Mouse (Mus musculus) liver, postnatal 0 days (tissue): ENCODE data around the gene Mrps25.

Source experiments
- CTCF ChIP-seq: sonication (generic); IDR thresholded peaks from 2 replicates; pipeline ENCODE4 v1.5.1; 2016; ENCODE audit warnings: antibody characterized with exemption, low read depth
- EP300 ChIP-seq: IDR thresholded peaks from 2 replicates; pipeline ENCODE4 v1.6.1; 2016; ENCODE audit warnings: antibody characterized with exemption, low read depth, mild to moderate bottlenecking

DNA sequence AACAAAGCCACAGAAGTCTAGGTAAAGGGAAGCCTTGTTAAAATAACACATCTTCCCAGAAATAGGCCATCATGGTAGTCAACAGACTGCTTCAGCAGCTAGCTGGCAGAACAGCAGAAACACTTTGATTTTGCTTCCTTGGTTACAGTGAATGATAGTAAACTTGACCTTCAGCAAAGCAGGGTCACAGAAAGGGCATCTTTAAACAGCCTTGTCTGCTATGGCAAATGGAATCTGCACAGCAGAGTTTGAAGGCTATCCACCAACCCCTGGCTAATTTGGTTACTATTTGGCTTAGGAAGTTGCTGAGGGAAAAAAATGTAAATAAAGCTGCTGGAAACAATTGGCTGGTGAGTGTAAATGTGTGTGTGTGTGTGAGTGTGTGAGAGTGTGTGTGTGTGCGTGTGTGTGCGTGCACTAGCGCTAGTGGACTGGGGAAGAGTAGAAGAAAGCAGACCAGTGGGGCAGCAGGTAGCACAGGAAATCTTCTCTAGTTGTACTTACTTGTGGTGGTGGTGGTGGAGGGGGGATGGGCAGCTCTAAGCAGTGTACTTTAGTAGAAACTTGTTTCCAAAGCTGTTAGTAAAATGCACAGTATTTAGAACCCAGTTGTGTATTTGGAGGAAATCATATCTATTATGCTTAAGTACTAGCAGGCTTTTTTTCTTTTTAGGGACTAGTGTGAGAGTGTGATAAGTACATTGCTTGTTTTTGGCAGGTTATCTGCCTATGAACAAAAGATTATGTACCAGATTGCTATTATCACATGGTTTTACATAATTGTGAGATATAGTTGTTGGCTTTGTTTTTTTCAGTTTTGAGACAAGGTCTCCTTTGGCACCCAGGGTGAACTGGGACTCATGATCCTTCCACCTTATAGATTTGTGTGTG lies 51.6 kb downstream of the Mrps25 start:
- TF ChIP-seq CTCF, result no peak
- no peak for TF ChIP-seq EP300
